Mouse (Mus musculus) ES-Bruce4 (cell line): Measurements from ENCODE around the gene Wdr1. TPM values are rescaled to one million over a fixed set of nuclear protein-coding genes. Genes with fewer than 3 reads are reported as not detected.

Source experiments
- H3K27ac ChIP-seq: 2 replicates; pipeline ENCODE4 v1.5.1; 2012; ENCODE audit warnings: low read length, inconsistent platforms; ENCODE audit not compliant: insufficient read depth
- H3K27me3 ChIP-seq: 2 replicates; pipeline ENCODE4 v1.6.1; 2012; ENCODE audit warnings: mild to moderate bottlenecking, low read length, inconsistent platforms; ENCODE audit not compliant: control insufficient read depth, poor library complexity, insufficient read depth, severe bottlenecking
- H3K36me3 ChIP-seq: 2 replicates; pipeline ENCODE4 v1.6.1; 2012; ENCODE audit warnings: inconsistent platforms, mild to moderate bottlenecking, low read length, moderate library complexity; ENCODE audit not compliant: control insufficient read depth, poor library complexity, insufficient read depth, severe bottlenecking
- H3K4me1 ChIP-seq: one replicate; pipeline ENCODE4 v1.8.1; 2011; ENCODE audit warnings: low read length; ENCODE audit not compliant: control insufficient read depth, insufficient read depth
- H3K4me3 ChIP-seq: 2 replicates; pipeline ENCODE4 v1.5.1; 2011; ENCODE audit warnings: low read depth, mild to moderate bottlenecking, low read length
- H3K9ac ChIP-seq: 2 replicates; pipeline ENCODE4 v1.6.1; 2012; ENCODE audit warnings: low read depth, mild to moderate bottlenecking, inconsistent platforms; ENCODE audit not compliant: poor library complexity, severe bottlenecking
- H3K9me3 ChIP-seq: replicated peaks from 2 replicates; pipeline ENCODE4 v1.6.1; 2012; ENCODE audit warnings: mild to moderate bottlenecking, low read length, inconsistent platforms; ENCODE audit not compliant: control insufficient read depth, poor library complexity, insufficient read depth, severe bottlenecking
- CTCF ChIP-seq: IDR thresholded peaks from one replicate; pipeline ENCODE4 v1.8.1; 2011; ENCODE audit warnings: low read depth, low read length
- EP300 ChIP-seq: IDR thresholded peaks from 2 replicates; pipeline ENCODE4 v1.6.1; 2011; ENCODE audit warnings: low read depth, low read length; ENCODE audit not compliant: insufficient read depth
- POLR2A ChIP-seq: IDR thresholded peaks from one replicate; pipeline ENCODE4 v1.8.1; 2011; ENCODE audit warnings: low read length; ENCODE audit not compliant: insufficient read depth
- polyA plus RNA-seq: library from polyadenylated mRNA; stranded (reverse); fragments of >200 nt; gene quantifications from 2 replicates; pipeline ENCODE4 v1.2.4, GENCODE M21; 2011; ENCODE audit warnings: low read depth; ENCODE audit not compliant: missing spikeins, insufficient read depth, insufficient read length

Wdr1 gene
- polyA plus RNA-seq, 1 experiment: 79.0 TPM

DNA sequence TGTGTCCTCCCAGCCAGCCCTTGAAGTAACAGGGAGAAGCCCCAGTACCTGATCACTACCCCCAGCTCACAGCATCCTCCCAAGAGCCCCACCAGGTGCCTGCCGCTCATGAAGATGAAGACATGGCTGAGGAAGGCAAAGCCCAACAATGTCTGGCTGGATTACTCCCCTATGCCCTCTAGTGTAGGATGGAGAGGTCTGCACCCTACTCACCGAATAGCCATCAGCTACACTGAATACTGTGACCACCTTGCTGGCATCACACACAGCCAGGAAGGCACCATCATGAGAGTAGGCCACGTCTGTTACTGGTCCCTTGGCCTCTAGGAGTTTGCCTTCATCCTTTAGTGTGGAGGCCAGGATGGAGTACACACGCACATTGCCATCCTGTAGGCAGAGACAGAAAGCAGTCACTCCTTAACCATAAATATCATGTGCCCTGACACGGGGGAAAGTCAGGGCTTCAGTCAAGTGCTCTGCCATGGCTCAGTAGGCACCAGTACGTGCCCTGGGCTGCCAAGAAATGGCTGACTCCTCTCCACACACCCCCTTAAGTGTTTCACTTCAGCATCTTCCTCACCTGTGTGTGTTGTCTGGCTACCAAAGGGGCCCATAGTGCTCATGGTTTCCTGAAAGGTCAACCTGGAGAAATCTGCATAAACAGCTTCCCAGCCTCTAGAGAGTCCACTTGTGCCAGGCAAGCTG lies 33.1 kb downstream of the Wdr1 start:
- Histone ChIP-seq H3K27me3 (no peaks in the 10 kb centered on the region), H3K4me1 (no peaks in the 10 kb centered on the region), H3K36me3 (peaks cover 32% of the 10 kb centered on the region), H3K4me3 (no peak overlapping the region), H3K9ac (no peak overlapping the region), H3K9me3 (no peaks in the 10 kb centered on the region), H3K27ac (no peak overlapping the region)
- TF ChIP-seq CTCF (peak; percentile 51), EP300 (no peak), POLR2A (no peak)

DNA sequence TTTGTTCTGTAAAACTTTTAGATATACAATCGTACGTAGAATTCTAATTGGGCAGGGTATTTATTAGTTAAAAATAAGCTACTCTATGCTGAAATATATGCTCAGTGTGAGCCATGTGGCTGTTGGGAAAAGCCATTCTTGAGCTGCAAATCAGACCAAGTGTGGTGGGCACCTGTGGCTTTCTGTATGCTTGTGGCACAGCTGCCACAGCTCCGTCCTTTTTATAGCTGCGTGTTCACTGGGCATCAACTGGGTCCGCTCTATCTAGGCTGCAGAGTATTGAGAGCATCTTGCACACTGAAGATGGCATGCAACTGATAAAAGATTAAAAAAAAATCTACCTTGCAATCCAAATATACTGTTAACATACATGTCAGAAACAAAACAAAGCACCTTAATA lies 40.0 kb downstream of the Wdr1 start:
- Histone ChIP-seq H3K4me3 (no peak overlapping the region), H3K27me3 (no peaks in the 10 kb centered on the region), H3K36me3 (peaks cover 8% of the 10 kb centered on the region), H3K27ac (no peak overlapping the region), H3K4me1 (peaks cover 2% of the 10 kb centered on the region), H3K9ac (no peak overlapping the region), H3K9me3 (no peaks in the 10 kb centered on the region)
- TF ChIP-seq CTCF: no peak
- TF ChIP-seq EP300: no peak
- no peak for TF ChIP-seq POLR2A

DNA sequence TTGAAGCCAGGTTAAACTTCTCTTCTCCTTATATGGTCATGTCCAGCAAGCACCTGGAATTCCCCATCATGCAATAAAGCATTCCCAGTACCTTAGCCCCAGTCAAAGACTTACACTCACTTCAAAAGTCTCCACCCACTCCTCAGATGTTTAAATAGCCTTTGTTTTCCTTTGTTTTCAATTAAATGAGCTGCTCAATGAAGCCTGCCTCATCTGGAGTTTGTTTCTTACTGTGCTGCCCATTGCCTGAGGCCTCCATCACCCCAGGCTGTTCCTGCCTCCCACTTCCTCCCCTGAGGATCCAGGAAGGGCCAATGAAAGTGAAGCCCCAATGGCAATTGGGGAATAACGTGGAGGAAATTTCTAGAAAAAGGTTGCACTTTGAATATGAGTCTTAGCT lies 42.2 kb downstream of the Wdr1 start:
- Histone ChIP-seq H3K4me3 (no peak overlapping the region), H3K9me3 (no peaks in the 10 kb centered on the region), H3K27ac (peak overlapping the region; percentile 63), H3K36me3 (no peaks in the 10 kb centered on the region), H3K9ac (no peak overlapping the region), H3K27me3 (no peaks in the 10 kb centered on the region), H3K4me1 (peaks cover 6% of the 10 kb centered on the region)
- TF ChIP-seq POLR2A: no peak
- peak; percentile 83 for TF ChIP-seq EP300
- no peak for TF ChIP-seq CTCF

DNA sequence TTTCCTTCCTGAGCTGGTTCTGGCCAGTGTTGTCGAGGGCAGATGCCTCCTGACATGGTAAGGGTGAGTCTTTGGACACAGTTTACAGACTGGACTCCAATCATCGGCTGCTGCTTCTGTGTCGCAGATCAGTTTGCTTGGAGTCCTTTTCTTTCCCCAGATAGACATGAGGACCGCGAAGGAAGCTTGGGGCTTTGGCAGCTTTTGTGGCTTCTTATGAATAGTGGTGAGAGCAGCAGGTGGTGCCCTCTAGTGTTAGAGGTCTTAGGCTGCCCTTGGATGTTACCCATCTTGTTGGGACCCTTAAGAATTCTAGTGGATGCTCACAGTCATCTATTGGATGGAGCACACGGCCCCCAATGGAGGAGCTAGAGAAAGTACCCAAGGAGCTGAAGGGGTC lies 46.8 kb downstream of the Wdr1 start:
- Histone ChIP-seq H3K27me3 (no peaks in the 10 kb centered on the region), H3K36me3 (no peaks in the 10 kb centered on the region), H3K4me1 (peaks cover 4% of the 10 kb centered on the region), H3K4me3 (no peak overlapping the region), H3K9ac (no peak overlapping the region), H3K9me3 (no peaks in the 10 kb centered on the region), H3K27ac (no peak overlapping the region)
- TF ChIP-seq POLR2A: no peak
- peak; percentile 27 for TF ChIP-seq CTCF

DNA sequence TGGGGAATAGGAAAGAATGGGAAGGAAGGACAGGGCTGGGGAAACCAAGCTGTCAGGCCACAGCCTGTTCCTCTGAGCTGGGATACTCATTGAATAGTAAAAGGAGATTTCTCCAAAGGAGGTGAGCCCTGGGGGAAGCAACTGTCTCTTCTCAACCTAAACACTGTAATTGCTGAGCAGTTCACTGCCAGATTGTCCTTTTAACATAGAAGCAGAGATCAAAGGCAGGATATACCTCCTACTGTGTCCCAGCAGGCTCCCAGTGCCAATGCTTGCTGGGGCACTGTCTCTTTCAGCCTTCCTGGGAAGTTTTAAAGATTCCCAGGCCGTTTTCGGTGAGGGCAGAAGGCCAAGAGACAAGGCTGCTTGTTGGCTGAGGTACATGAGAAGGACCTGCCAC lies 50.0 kb downstream of the Wdr1 start:
- no peak overlapping the region for H3K9ac ChIP-seq
- no peak for TF ChIP-seq CTCF
- no peak for TF ChIP-seq POLR2A
- no peak for TF ChIP-seq EP300
- no peak overlapping the region for H3K4me3 ChIP-seq
- no peak overlapping the region for H3K27ac ChIP-seq
- H3K4me1 ChIP-seq: peaks cover 4% of the 10 kb centered on the region
- H3K9me3 ChIP-seq: no peaks in the 10 kb centered on the region
- no peaks in the 10 kb centered on the region for H3K27me3 ChIP-seq
- no peaks in the 10 kb centered on the region for H3K36me3 ChIP-seq

DNA sequence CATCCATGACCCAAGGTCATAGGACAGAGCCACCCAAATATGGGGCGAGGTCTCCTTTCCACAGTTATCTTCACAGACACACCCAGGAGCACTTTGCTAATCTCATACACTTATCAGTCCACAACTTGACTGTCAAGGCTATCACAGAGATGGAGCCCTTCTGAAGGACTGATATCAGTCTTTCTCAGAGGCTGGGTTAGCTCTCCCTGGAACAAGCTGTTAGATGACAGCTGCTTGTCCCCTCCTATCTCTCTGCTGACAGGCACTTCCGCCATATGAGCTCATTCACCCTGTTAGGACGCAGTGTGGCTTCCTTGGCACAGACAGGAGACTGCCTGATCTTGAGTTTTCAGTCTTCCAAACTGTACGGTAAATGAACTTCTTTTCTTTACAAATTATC lies 53.5 kb downstream of the Wdr1 start:
- no peaks in the 10 kb centered on the region for H3K9me3 ChIP-seq
- no peak overlapping the region for H3K27ac ChIP-seq
- H3K9ac ChIP-seq: no peak overlapping the region
- no peaks in the 10 kb centered on the region for H3K4me1 ChIP-seq
- H3K36me3 ChIP-seq: no peaks in the 10 kb centered on the region
- H3K27me3 ChIP-seq: no peaks in the 10 kb centered on the region
- H3K4me3 ChIP-seq: no peak overlapping the region
- no peak for TF ChIP-seq CTCF
- no peak for TF ChIP-seq EP300
- no peak for TF ChIP-seq POLR2A
